11 mouse cellular contexts compared by ENCODE assay signal in the genomic region with DNA sequence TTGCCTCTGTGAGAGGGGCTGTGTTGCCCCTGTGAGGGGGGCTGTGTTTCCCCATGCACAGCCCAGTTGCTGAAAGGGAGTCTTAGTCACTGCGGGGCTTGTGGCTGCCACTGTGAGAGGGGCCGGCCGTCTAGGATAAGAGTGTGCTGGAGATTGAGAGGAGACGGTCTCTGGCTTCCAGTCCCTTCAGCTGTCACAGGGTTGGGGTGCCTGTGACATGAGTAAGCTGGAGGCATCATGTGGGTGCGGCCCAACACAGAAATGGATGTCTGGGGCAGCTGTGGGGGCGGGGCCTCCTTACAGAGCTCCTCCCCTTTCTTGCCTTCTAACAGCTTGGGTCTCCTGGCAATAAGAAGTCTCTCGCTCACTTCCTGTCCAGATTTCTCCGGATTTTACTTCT.
DNase-seq lines count a peak whose midpoint lies in the region; ATAC-seq lines count a peak whose summit lies in the region.
"Had no signal": no experiment of that assay in that cellular context is flagged by ENCODE, and none has a peak within 500 bp of the region (broad histone marks: within the 10 kb centered on the region; RNA-seq: fewer than 3 reads in every experiment).

No protein-coding gene starts in this region.

- no peaks in the 10 kb centered on the region for H3K36me3 ChIP-seq in heart, embryonic 13.5 days
- H3K36me3 ChIP-seq: embryonic facial prominence, embryonic 13.5 days; liver, embryonic 13.5 days had no signal

- peaks cover 27% of the 10 kb centered on the region for H3K4me1 ChIP-seq in heart, embryonic 13.5 days

- intact Hi-C loops in gastrocnemius, postnatal 14 days (cut with DNase I; ENCODE audit: low total_unique reads), result no loop called here

- no peaks in the 10 kb centered on the region for H3K9me3 ChIP-seq in heart, embryonic 13.5 days
- H3K9me3 ChIP-seq: liver, embryonic 13.5 days had no signal

- H3K9ac ChIP-seq in heart, embryonic 13.5 days, result no peak overlapping the region
- H3K9ac ChIP-seq: embryonic facial prominence, embryonic 13.5 days; liver, embryonic 13.5 days had no signal

- peak; percentile 56; the same call in 1 of the 2 replicates for ATAC-seq in heart, embryonic 13.5 days (ENCODE audit: extremely low read depth, insufficient number of reproducible peaks, low FRiP score, low TSS enrichment)

- peak; percentile 57 for DNase-seq in gastrocnemius, postnatal 14 days
- no peak for DNase-seq in gastrocnemius, adult 18-20 months (ENCODE audit: low spot score)
- DNase-seq in ZHBTc4 (ENCODE audit: low read depth, low spot score), result peak; percentile 62
- DNase-seq in lung, postnatal 10 days, result peak; percentile 94
- DNase-seq in thymus, postnatal 36 days, result no peak
- DNase-seq in adrenal gland, postnatal 10 days, result no peak
- no peak for DNase-seq in right cerebral cortex, adult 18-20 months
- DNase-seq: adrenal gland, postnatal 14 days; liver, embryonic 13.5 days had no signal

- peak overlapping the region; percentile 18; the same call in 1 of the 2 replicates for H3K4me2 ChIP-seq in heart, embryonic 13.5 days
- H3K4me2 ChIP-seq: embryonic facial prominence, embryonic 13.5 days; liver, embryonic 13.5 days had no signal

- peaks cover 29% of the 10 kb centered on the region for H3K27me3 ChIP-seq in heart, embryonic 13.5 days (replicated peaks)
- H3K27me3 ChIP-seq: embryonic facial prominence, embryonic 13.5 days; liver, embryonic 13.5 days had no signal

- H3K4me3 ChIP-seq in heart, embryonic 13.5 days, result no peak overlapping the region
- H3K4me3 ChIP-seq: embryonic facial prominence, embryonic 13.5 days; liver, embryonic 13.5 days had no signal

- 22% methylated on average over 8 of the region's 8 CpGs for WGBS in heart, embryonic 13.5 days

- H3K27ac ChIP-seq in heart, embryonic 13.5 days (replicated peaks), result peak overlapping the region; percentile 13; the same call in 1 of the 2 replicates
- H3K27ac ChIP-seq: embryonic facial prominence, embryonic 13.5 days; liver, embryonic 13.5 days had no signal

Comparison
In these comparisons a context has a peak if more than half of its experiments do, and no peak if none do; other contexts are left out.
1. DNase-seq: peak in gastrocnemius, postnatal 14 days (single experiment), ZHBTc4 (single experiment) and lung, postnatal 10 days (single experiment); none in gastrocnemius, adult 18-20 months (single experiment), thymus, postnatal 36 days (0 of 2), adrenal gland, postnatal 10 days (single experiment) and right cerebral cortex, adult 18-20 months (single experiment).